In the genomic region with DNA sequence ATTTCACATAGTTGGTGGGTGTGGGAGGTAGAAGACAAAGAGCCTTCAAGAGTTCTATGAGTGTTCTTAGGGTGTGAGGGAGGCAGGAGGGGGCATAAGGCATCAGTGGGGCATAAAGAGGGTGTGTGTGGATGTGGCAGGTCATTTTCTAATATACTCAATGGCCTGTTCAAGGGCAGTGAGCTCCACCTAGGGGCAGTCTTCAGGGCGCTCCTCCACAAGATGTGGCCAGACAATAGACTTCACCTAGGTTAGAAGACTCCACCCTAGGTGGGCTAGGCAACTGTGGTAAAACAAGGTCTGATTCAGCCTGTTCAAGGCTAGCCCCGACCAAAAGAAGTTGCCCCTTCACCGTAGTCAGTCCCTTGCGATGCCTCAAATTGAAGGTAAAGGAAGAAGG, we compare ENCODE assay signal across 9 mouse cellular contexts. TPM values are rescaled to one million over a fixed set of nuclear protein-coding genes. Genes with fewer than 3 reads are reported as not detected.
DNase-seq lines count a peak whose midpoint lies in the region; ATAC-seq and TF ChIP-seq lines count a peak whose summit lies in the region.
"Had no signal": no experiment of that assay in that cellular context is flagged by ENCODE, and none has a peak within 500 bp of the region (broad histone marks: within the 10 kb centered on the region; RNA-seq: fewer than 3 reads in every experiment).

No protein-coding gene starts in this region.

- no peak overlapping the region for H3K27ac ChIP-seq in layer of hippocampus, adult 2 months
- H3K27ac ChIP-seq in hindbrain, embryonic 12.5 days: no peak overlapping the region
- H3K27ac ChIP-seq in midbrain, embryonic 11.5 days (ENCODE audit: low read depth, low read length): no peak overlapping the region
- H3K27ac ChIP-seq in intestine, embryonic 15.5 days: no peak overlapping the region
- H3K27ac ChIP-seq: lung, embryonic 15.5 days had no signal

- 43% methylated on average over 4 of the region's 4 CpGs for WGBS in hindbrain, embryonic 12.5 days
- WGBS in midbrain, embryonic 11.5 days: 65% methylated on average over 4 of the region's 4 CpGs
- WGBS in intestine, embryonic 15.5 days: 62% methylated on average over 4 of the region's 4 CpGs

- H3K4me1 ChIP-seq in hindbrain, embryonic 12.5 days: peaks cover 17% of the 10 kb centered on the region
- H3K4me1 ChIP-seq in midbrain, embryonic 11.5 days (ENCODE audit: control insufficient read depth, insufficient read depth, low read length): peaks cover 18% of the 10 kb centered on the region
- peaks cover 17% of the 10 kb centered on the region for H3K4me1 ChIP-seq in intestine, embryonic 15.5 days (replicated peaks)

- ATAC-seq in hindbrain, embryonic 12.5 days (ENCODE audit: low FRiP score): no peak
- ATAC-seq in midbrain, embryonic 11.5 days (ENCODE audit: low FRiP score): no peak
- ATAC-seq in intestine, embryonic 15.5 days: no peak

- H3K9me3 ChIP-seq in hindbrain, embryonic 12.5 days (replicated peaks): no peaks in the 10 kb centered on the region
- no peaks in the 10 kb centered on the region for H3K9me3 ChIP-seq in midbrain, embryonic 11.5 days (ENCODE audit: control insufficient read depth, low read length)
- no peaks in the 10 kb centered on the region for H3K9me3 ChIP-seq in intestine, embryonic 15.5 days
- H3K9me3 ChIP-seq: lung, embryonic 15.5 days had no signal

- peak; percentile 60 for TF ChIP-seq CTCF in layer of hippocampus, adult 2 months (conservative IDR thresholded peaks at IDR 0.05)

- H3K9ac ChIP-seq in hindbrain, embryonic 12.5 days: no peak overlapping the region
- no peak overlapping the region for H3K9ac ChIP-seq in midbrain, embryonic 11.5 days (ENCODE audit: low read length)
- H3K9ac ChIP-seq in intestine, embryonic 15.5 days: no peak overlapping the region

- H3K4me3 ChIP-seq in layer of hippocampus, adult 2 months: no peak overlapping the region
- no peak overlapping the region for H3K4me3 ChIP-seq in hindbrain, embryonic 12.5 days
- H3K4me3 ChIP-seq in midbrain, embryonic 11.5 days (ENCODE audit: low read depth, low read length): no peak overlapping the region
- no peak overlapping the region; the same call in 1 of the 2 replicates for H3K4me3 ChIP-seq in intestine, embryonic 15.5 days (replicated peaks)

- DNase-seq in layer of hippocampus, adult 2 months (ENCODE audit: low spot score in 2 of 2): no peak
- no peak for DNase-seq in layer of hippocampus, postnatal 36 days
- peak; percentile 45 for DNase-seq in adipocyte (ENCODE audit: low spot score)
- DNase-seq in midbrain, embryonic 11.5 days (ENCODE audit: low spot score, missing footprints): peak; percentile 73
- DNase-seq in heart, adult 9 months (ENCODE audit: low spot score in 2 of 2): no peak
- DNase-seq in heart, postnatal 4 days: no peak

- H3K36me3 ChIP-seq in hindbrain, embryonic 12.5 days: peaks cover 18% of the 10 kb centered on the region
- H3K36me3 ChIP-seq in midbrain, embryonic 11.5 days (ENCODE audit: control insufficient read depth, insufficient read depth, low read length): peaks cover 10% of the 10 kb centered on the region
- H3K36me3 ChIP-seq in intestine, embryonic 15.5 days: peaks cover 14% of the 10 kb centered on the region

- no peaks in the 10 kb centered on the region for H3K27me3 ChIP-seq in hindbrain, embryonic 12.5 days
- H3K27me3 ChIP-seq in midbrain, embryonic 11.5 days (ENCODE audit: control insufficient read depth, insufficient read depth, low read length): no peaks in the 10 kb centered on the region
- H3K27me3 ChIP-seq in intestine, embryonic 15.5 days (replicated peaks): no peaks in the 10 kb centered on the region
- H3K27me3 ChIP-seq: lung, embryonic 15.5 days had no signal

- 0 out of 2 replicates have a peak overlapping the region, but pooled peaks have one; percentile 90 for H3K4me2 ChIP-seq in hindbrain, embryonic 12.5 days (replicated peaks)
- H3K4me2 ChIP-seq in midbrain, embryonic 11.5 days: no peak overlapping the region
- no peak overlapping the region for H3K4me2 ChIP-seq in intestine, embryonic 15.5 days (replicated peaks)

RNA-seq across cellular contexts. Expression of a gene that starts 1.3 kb away (rescaled TPM):
- total RNA-seq in layer of hippocampus, adult 2 months (2021): 10 to 100 TPM; 42.3 to 45.4 TPM
- 10 to 100 TPM; 38.6 to 44.6 TPM for total RNA-seq in layer of hippocampus, postnatal 36 days (2021)
- polyA plus RNA-seq in hindbrain, embryonic 12.5 days (2016; fragmentation: Nextera tagmentation; extraction: Ambion mirVana): 57.7 and 66.5 TPM in 2 replicates
- 46.7 and 47.1 TPM in 2 replicates for polyA plus RNA-seq in midbrain, embryonic 11.5 days (2014; fragmentation: Nextera tagmentation; extraction: Ambion mirVana)
- polyA plus RNA-seq in intestine, embryonic 15.5 days (2015; fragmentation: Nextera tagmentation; extraction: Ambion mirVana): 52.7 and 54.0 TPM in 2 replicates
- 10 to 100 TPM; 17.5 to 20.9 TPM for total RNA-seq in heart, postnatal 4 days (2021)

RNA-seq across cellular contexts. Expression of a gene that starts 23.8 kb away (rescaled TPM):
- 100 to 1,000 TPM; 186 to 201 TPM for total RNA-seq in layer of hippocampus, adult 2 months (2021)
- 100 to 1,000 TPM; 192 to 199 TPM for total RNA-seq in layer of hippocampus, postnatal 36 days (2021)
- 113 and 121 TPM in 2 replicates for polyA plus RNA-seq in hindbrain, embryonic 12.5 days (2016; fragmentation: Nextera tagmentation; extraction: Ambion mirVana)
- 70.5 and 77.2 TPM in 2 replicates for polyA plus RNA-seq in midbrain, embryonic 11.5 days (2014; fragmentation: Nextera tagmentation; extraction: Ambion mirVana)
- polyA plus RNA-seq in intestine, embryonic 15.5 days (2015; fragmentation: Nextera tagmentation; extraction: Ambion mirVana): 72.7 and 82.6 TPM in 2 replicates
- 10 to 100 TPM; 35.6 to 47.5 TPM for total RNA-seq in heart, postnatal 4 days (2021)

RNA-seq across cellular contexts. Expression of a gene that starts 28.8 kb away (rescaled TPM):
- under 1 TPM; 0.36 to 0.56 TPM for total RNA-seq in layer of hippocampus, adult 2 months (2021)
- total RNA-seq in layer of hippocampus, postnatal 36 days (2021): under 1 TPM; 0.42 to 0.76 TPM
- polyA plus RNA-seq in hindbrain, embryonic 12.5 days (2016; fragmentation: Nextera tagmentation; extraction: Ambion mirVana): 1.1 and 1.3 TPM in 2 replicates
- 0.14 and 0.23 TPM in 2 replicates for polyA plus RNA-seq in midbrain, embryonic 11.5 days (2014; fragmentation: Nextera tagmentation; extraction: Ambion mirVana)
- polyA plus RNA-seq in intestine, embryonic 15.5 days (2015; fragmentation: Nextera tagmentation; extraction: Ambion mirVana): 0.27 and 0.29 TPM in 2 replicates
- not detected for total RNA-seq in heart, postnatal 4 days (2021)

RNA-seq across cellular contexts. Expression of a gene that starts 29.4 kb away (rescaled TPM):
- total RNA-seq in layer of hippocampus, adult 2 months (2021): 1 to 10 TPM in 1 of 2 experiments, under 1 TPM in 1; 0.95 to 1.4 TPM
- total RNA-seq in layer of hippocampus, postnatal 36 days (2021): under 1 TPM; 0.58 to 0.67 TPM
- 1.8 and 2.2 TPM in 2 replicates for polyA plus RNA-seq in hindbrain, embryonic 12.5 days (2016; fragmentation: Nextera tagmentation; extraction: Ambion mirVana)
- polyA plus RNA-seq in midbrain, embryonic 11.5 days (2014; fragmentation: Nextera tagmentation; extraction: Ambion mirVana): 0.41 and 0.86 TPM in 2 replicates
- 0.60 and 0.80 TPM in 2 replicates for polyA plus RNA-seq in intestine, embryonic 15.5 days (2015; fragmentation: Nextera tagmentation; extraction: Ambion mirVana)
- total RNA-seq in heart, postnatal 4 days (2021): under 1 TPM; 0.27 to 0.36 TPM

RNA-seq across cellular contexts. Expression of a gene that starts 42.9 kb away (rescaled TPM):
- 100 to 1,000 TPM; 112 to 116 TPM for total RNA-seq in layer of hippocampus, adult 2 months (2021)
- 100 to 1,000 TPM in 1 of 2 experiments, 10 to 100 TPM in 1; 99.3 to 111 TPM for total RNA-seq in layer of hippocampus, postnatal 36 days (2021)
- 3.0 and 4.5 TPM in 2 replicates for polyA plus RNA-seq in hindbrain, embryonic 12.5 days (2016; fragmentation: Nextera tagmentation; extraction: Ambion mirVana)
- 1.4 and 3.0 TPM in 2 replicates for polyA plus RNA-seq in midbrain, embryonic 11.5 days (2014; fragmentation: Nextera tagmentation; extraction: Ambion mirVana)
- polyA plus RNA-seq in intestine, embryonic 15.5 days (2015; fragmentation: Nextera tagmentation; extraction: Ambion mirVana): 5.4 and 6.1 TPM in 2 replicates
- total RNA-seq in heart, postnatal 4 days (2021): under 1 TPM; 0.21 to 0.70 TPM

Comparison
In these comparisons a context has a peak if more than half of its experiments do, and no peak if none do; other contexts are left out.
1. DNase-seq: peak in adipocyte (single experiment) and midbrain, embryonic 11.5 days (single experiment); none in layer of hippocampus, adult 2 months (0 of 2), layer of hippocampus, postnatal 36 days (0 of 2), heart, adult 9 months (0 of 2) and heart, postnatal 4 days (single experiment).